Mouse (Mus musculus): ENCODE measurements around the gene Pcyox1.
A peak's percentile ranks its signal among the peaks of the same experiment; 100 is the strongest.
"Not testable (repeated sequence)": the region's sequence is repeated elsewhere in the genome, so short reads cannot be mapped to it uniquely, and the experiment has no call there.

Gene Pcyox1

DNA sequence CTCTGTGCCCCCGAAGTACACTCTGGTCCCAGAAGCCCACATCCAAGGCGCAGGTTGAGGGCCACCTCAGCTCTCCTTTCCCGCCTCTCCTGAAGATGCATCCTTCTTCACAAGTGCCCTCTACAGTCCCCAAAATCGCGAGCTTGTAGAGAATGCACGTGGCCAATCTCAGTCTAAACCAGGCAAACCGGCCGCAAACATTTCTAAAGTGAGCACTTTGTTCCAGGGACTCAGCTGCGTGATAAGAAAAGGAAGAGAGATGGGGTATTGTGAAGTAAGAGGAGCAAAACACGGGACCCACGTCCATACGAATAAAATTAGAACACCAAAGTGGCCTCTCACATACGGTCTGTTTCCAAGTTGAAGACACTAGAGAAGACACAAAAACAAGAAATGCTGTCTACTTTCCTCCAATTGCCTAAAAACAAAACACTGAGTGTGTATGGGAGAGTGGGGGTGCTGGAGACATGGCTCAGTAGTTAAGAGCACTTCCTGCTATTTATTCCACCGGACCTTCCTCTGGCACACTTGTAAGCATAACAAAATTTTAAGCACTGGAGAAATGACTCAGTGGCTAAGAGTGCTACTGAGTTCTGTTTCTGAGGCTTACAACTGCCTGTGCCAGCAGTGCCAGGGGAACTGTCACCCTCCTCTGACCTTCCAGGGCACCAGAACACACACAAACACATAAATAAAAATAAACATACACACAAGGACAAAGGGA is 465 bp upstream of the Pcyox1 start:
- no peak for DNase-seq (ENCODE audit: low read depth, low spot score)

DNA sequence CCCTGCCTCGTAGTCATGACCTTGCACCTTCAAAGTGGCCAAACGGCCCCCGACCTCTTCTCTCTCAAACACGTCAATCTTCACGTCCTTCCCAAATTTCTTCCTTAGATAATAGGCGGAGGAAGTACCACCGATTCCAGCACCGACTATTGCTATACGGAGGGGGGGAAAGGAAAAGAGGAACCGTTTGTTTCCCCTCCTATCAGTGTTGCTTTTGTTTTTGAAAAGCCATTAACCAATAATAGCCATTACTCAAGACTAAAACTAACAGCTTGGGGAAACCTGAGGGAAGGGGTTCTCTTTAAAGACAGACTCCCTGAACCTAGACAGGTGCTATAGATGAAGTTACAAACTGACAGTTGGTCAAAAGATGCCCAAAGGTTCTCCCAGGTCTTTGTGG is 985 bp downstream of the Pcyox1 start:
- no peak for DNase-seq (ENCODE audit: low read depth, low spot score)

DNA sequence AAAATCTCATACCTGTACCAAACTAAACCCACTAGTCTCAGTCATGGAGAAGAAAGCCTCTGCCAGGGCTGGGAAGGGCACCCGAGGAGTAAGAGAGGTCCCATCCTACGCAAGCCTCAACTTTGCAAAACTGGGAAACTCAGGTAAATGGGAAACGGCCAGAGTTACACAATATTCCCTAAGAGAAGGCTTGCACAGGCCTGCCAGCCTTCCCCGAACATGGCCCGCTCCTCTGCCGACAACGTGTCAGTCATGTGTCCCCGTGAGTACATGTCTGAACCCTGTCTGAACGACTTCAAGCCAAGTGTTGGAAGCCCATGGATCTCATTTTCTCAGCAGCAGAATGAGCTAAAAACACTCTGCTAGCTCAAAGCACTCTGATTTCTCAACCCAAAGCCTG is 1.9 kb downstream of the Pcyox1 start:
- no peak for DNase-seq (ENCODE audit: low read depth, low spot score)

DNA sequence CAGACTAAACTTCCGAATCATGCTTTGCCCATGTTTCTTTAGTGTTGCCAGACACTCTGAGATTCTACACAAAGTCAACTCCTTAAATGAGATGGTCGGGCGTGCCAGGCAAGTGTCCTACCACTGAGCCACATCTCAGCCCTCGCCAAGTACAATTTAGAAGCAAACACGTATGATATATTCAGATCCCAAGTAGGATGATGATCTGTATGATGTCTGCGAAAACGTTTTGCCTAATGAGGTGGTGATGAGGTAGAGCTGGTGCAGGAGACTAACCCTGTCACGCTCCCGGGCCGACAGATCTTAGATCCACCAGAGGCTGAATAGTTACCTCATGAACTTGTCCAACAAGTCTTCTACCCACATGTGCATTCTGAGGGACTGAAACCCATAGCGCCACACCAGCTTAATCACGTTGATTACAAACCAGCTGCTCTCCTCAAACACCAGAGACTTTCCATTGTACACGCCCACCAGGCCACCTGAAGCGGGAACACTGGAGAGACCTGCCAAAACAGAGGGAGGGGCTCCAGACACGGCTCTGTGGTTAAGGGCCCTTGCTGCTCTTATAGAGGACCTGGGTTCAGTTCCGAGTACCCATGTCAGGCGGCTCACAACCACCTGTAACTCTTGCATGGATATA is 2.8 kb downstream of the Pcyox1 start:
- DNase-seq (ENCODE audit: low read depth, low spot score), result no peak

DNA sequence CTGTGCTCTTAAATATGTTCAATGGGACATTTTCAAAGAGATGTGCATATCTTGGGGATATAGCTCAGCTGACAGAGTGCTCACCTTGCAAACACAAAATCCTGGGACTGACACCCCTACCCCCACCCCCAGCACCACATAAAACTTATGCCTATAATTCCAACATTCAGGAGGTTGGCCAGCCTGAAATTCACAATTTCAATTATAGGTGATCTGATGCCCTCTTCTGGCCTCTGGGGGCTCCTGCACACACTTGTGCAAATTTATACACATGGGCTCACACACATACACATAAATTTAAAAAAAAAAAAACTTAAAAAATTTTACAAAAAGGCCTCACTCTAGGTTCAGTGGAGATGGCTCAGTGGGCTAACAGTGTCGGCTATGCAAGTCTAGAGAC is 3.8 kb downstream of the Pcyox1 start:
- DNase-seq (ENCODE audit: low read depth, low spot score), result no peak

DNA sequence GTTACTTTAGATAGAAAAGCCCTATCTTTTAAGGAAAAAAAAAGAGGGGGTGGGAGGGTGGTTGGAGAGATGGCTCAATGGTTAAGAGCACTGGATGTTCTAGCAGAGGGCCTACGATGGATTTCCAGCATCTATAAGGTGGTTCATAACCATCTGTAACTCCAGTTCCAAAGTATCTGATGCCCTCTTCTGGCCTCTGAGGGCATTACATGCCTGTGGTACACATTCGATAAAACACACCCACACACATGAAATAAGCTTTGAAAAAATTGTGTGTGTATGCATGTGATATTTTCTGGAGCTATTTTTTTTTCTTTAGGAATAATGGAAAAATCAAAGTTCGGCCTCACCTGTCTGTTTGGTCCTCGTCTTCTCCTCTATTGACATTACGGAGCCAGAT is 5.6 kb downstream of the Pcyox1 start:
- DNase-seq (ENCODE audit: low read depth, low spot score), result no peak

DNA sequence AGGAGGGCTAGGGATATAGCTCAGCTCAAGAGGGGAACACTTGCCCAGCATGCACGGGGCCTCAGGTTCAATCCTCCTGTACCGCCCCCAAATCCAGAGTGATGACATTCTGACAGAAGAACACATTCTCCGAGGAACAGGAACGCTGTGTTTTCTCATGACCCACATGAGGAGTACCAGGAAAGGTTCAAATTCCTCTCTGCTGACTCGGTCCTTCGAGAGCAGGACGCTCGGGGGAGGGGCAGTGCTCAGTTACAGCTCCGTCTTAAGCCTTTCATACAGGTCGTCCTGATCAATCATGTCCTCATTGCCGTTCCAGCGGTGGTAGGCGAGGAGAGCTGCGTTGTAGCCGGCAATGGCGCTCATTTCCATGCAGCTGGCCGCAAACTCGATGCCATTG is 8.5 kb downstream of the Pcyox1 start:
- no peak for DNase-seq (ENCODE audit: low read depth, low spot score)

DNA sequence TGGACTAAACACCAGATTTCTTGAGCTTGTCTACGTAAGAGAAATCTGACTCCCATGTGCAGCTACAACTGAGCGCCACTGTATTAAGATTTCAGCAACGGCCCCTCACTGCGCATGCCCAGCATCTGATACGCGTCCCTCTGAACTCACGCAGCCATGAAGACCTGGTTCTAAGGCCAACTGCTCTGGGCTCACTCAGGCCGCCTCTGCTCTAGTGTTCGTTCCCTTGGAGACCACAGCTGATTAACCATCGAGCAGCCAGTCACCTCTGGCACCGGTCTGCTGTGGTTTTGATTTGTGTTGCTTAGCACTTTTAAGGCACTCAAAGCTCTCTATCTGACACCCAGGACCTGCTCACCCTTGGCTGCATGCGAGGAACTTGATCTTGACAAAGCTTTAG is 9.6 kb downstream of the Pcyox1 start:
- no peak for DNase-seq (ENCODE audit: low read depth, low spot score)

DNA sequence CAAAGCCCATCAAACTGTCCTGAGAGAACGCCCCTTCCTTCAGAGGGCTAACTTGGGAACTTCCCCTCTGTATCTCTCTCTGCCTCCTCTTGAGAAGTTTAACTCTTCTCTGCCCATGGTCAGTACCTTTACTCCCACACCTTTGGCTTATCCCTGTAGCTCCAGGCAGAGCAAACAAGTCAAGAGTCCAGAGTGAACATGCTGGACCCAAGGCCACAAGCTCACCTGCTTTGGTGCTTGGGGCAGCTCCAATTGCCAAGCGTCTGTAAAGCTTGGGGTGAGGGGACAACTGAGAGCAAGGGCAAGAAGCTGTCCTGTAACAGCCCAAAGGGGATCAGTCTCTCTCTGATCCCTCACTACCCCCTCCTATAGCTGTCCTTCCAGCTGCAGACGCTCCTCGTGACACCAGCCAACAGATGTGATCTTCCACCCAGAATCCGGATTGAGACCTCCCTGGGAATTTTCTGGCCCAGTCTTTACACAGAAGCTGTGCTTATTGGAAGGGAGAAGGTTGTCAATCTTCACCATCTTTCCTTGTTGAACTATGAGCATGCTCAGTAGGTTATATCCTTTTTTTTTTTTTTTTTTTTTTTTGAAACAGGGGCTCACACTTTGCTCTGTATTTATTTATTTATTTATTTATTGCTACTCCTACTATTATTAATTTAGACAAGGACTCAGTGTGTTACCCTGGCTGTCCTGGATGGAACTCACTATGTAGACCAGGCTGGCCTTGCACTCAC is 11.4 kb downstream of the Pcyox1 start:
- no peak for DNase-seq (ENCODE audit: low read depth, low spot score)

DNA sequence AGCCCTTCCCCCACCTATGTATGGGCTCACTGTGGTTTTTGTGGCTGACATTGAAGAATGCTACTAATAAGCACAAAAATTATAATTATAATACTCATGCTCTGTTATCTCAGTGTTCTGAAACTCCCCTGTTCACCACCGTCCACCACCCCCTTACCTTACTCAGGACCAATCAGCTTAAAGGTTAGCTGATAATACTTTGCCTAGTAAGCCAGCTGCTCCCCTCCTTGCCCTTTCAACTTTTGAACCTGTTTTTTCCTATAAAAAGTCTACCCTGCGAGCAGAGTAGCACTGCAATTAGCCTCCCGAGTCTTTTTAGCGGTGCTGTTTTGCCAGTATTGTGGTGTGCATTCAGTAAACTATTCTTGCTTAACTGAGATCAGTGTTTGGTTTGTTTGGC is 12.3 kb downstream of the Pcyox1 start:
- no peak for DNase-seq (ENCODE audit: low read depth, low spot score)

DNA sequence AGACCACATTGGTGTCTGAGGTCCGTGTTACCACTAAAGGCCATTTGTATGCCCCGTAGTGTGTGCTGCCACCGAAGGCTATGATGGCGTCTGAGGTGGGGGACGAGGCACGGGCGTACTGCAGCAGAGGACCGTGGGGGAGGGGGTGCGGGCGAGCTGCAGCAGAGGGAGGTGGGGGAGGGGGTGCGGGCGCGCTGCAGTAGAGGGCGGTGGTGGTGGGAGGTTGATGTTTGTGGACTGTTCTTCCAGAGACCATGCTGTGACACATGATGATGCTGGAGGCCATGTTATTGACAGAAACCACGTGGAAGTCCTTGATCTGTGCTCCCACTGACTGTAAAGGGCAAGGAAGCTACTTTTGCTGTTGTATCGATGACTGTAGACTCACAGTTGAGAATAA is 13.6 kb downstream of the Pcyox1 start:
- DNase-seq (ENCODE audit: low read depth, low spot score), result no peak

DNA sequence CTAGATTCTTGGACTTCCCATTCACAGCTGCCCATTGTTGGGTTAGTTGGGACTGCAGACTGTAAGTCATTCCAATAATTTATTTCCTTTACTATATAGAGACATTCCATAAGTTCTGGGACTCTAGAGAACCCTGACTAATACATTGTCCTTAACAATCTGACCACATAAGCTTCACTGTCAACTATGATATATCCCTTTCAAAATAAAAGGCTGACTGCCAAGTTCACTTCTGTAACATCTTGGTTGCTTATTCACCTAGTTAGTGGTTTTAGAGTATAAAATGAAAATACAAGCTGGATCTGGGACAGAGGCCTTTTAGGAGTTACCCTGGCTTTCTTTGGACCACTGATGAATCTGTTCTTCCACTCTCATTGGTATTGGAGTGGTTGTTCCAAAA is 14.4 kb downstream of the Pcyox1 start:
- DNase-seq (ENCODE audit: low read depth, low spot score), result no peak

DNA sequence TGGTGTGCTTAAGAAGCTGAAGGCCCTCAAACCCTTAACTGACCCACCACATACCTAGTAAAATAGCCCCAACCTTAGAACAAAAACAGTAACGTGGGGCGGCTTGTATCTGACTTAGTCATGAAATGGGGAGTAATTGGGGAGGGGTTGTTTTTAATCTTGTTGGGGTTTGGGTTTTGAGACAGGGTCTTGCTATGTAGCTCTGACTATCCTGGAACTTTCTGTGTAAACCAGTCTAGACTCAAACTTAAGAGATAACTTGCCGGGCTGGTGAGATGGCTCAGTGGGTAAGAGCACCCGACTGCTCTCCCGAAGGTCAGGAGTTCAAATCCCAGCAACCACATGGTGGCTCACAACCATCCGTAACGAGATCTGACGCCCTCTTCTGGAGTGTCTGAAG is 16.8 kb downstream of the Pcyox1 start:
- DNase-seq (ENCODE audit: low read depth, low spot score), result not testable (repeated sequence)

DNA sequence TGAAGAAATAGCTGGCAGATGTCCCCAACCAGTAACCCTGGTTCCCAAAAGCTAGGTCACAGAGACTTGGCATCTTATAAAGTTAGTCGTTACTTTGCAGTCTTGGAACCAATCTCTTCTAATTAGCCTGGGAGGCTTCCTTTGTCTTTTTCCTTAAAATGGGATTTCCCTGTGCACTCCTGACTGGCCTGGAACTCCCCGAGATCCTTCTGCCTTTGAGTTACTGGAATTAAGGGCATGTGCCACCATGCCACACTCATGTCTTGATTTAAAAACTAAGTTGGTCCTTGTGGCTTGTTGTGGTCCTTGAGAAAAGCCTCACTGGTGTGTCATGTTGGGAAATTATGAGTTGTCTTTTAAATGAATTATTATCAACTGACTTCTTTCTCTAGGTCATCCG is 18.6 kb downstream of the Pcyox1 start:
- no peak for DNase-seq (ENCODE audit: low read depth, low spot score)

DNA sequence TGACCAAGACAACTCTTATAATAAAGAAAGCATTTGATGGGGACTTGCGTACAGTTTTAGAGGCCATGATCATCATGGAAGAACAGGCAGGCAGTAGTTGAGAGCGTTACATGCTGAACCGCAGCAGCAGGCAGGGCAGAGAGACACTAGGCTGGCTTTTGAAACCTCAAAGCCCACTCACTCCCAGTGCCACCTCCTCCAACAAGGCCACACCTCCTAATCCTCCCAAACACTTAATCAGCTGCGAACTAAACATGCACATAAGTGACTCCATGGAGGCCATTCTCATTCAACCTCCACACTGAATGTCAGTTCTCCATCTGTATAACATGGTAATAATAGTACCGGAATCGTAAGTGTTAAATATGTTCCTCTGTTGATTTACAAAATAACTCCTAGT is 23.4 kb downstream of the Pcyox1 start:
- DNase-seq (ENCODE audit: low read depth, low spot score), result peak; percentile 54

DNA sequence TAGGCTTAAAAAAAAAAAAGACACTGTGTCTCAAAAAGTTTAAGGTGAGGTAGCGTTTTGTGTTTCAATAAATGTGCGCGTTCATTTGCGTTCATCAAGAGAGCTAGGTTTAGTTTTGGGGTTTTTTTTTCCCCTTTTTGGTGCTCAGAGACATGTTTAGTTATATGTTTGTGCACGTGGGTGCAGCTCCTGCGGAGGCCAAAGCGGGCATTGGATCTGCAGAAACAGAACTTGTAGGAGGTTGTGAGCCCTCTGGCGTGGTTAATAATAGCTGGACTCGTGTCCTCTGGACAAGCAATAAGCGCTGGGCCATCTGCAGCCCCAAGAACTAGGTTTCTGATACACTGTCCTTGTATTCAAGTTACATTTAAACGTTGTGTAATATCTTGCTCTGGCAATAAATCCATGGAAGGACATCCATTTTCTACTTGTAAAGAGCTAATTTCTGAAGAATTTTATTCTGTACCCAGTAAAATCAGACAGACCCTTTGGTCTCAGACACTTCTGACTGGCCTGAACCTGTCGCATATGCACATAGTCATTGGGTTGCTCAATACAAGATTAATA is 24.9 kb downstream of the Pcyox1 start:
- no peak for DNase-seq (ENCODE audit: low read depth, low spot score)

DNA sequence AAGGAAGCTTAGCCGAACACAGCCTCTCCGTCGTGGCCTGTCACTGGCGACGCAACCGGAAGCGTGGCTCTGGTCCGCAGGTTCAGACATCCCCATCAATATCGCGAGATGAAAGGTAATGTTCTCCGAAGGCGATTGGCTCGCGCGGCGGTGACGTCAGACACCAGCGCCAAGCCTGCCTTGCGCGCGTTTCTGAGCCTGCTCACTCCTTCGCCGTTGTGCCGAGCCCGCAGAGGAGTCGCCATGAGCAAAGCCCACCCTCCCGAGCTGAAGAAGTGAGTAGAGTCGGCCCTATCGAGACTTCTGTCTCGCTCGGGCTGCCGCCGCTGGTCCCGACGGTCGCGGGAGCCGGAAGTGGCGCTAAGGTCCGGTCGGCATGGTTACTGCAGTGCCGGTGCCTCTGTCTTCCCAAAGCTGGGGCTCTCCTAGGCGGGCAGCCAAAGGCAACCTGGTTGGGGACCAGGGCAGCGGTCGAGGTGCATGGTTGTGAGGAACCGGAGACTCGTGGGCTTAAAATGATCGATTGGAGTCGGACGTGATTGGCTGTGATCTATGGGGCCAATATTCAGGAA is 25.5 kb downstream of the Pcyox1 start:
- DNase-seq (ENCODE audit: low read depth, low spot score), result peak; percentile 98

DNA sequence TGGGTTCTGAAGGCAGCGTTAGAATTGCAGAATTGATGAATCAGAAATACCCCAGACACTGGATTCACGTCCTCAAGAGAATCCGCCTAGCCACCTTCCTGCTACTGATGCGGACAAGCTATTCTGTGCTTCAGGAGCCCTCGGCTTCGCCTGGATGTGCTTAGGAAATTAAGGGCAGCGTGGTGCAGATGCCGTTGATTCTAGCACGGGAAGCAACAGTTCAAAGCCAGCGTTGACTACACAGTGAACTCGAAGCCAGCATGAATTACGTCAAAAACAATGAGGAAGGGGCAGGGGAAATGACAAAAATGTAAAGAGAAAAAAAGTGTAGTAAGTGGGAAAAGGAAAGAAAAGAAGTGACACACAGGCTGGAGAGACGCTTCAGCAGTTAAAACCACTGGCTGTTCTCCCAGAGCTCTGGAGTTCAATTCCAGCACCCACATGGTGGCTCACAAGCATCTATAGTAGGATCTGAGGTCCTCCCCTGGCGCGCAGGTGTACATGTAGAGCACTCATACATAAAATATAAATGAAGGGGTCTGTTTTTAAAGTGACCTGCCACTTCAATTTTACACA is 26.1 kb downstream of the Pcyox1 start, which contains the start of gene Snrpg:
Gene Snrpg, plus strand, starts transcription at position 541 of the 576 bp plus-strand sequence.
- DNase-seq (ENCODE audit: low read depth, low spot score), result peak; percentile 25

DNA sequence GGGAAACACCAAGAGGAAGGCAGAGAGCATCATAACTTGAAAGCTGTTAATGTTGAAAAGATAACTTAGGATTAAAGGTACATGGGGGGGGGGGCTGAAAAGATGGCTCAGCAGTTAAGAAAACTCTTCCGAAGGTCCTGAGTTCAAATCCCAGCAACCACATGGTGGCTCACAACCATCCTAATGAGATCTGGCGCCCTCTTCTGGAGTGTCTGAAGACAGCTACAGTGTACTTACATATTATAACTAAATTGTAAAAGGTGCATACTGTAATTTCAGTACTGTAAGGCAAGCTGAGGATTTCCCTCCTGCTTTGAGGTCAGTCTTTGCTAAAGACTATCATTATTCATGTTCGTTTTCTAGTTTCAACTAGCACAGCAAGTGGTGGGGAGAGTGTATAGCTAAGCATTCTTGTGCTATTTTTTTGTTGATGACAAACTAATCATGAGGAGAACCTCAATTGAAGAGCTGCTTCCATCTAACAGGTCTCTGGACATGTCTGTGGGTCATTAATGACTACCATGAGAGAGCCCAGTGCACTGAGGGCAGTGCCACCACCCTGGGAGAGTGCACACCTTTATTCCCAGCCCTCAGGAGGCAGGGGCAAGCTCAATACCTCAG is 26.8 kb downstream of the Pcyox1 start:
- DNase-seq (ENCODE audit: low read depth, low spot score), result peak; percentile 57

DNA sequence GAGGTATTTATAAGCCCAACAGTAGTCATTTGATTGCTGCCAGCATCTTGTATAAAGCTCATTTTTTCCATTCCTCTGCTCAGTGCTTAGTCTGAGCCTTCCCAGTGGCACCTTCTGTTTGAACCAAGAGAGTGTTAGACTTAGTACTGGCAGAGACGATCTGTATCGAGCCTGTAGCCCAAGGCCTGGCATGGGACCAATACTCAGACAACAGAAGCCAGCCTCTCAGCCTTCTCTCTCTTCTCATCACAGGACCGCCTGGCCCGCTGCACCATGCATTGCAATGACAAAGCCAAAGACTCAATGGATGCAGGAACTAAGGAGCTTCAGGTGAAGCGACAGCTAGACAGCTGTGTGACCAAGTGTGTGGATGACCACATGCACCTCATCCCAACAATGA is 28.5 kb downstream of the Pcyox1 start:
- no peak for DNase-seq (ENCODE audit: low read depth, low spot score)

DNA sequence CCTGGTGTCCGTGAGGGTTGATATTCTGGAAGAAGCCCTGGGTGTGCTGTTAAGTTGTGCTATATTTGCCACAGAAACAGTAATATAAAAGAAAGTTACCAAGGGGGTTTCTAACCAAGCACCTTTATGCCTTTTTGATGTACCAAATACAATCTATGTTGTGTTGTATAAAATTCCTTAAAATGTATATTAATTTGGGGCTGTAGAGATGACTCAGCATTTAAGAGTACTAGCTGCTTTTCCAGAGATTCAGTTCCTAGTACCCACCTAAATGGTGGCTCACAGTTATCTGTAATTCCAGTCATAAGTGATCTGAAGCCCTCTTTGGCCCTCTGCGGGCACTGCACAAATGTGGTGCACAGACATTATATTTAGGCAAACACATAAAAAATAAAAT is 30.1 kb downstream of the Pcyox1 start:
- DNase-seq (ENCODE audit: low read depth, low spot score), result no peak

All from ZHBTc4 (cell line).